Mouse (Mus musculus) stomach, embryonic 14.5 days (tissue): ENCODE data around the gene Numbl. TPM values are rescaled to one million over a fixed set of nuclear protein-coding genes. Genes with fewer than 3 reads are reported as not detected.

Experiments used
- ATAC-seq: fragments of 200-750 bp; cut with Nextera tagmentation; 2 replicates; pipeline ENCODE4 v1.8.0; 2017; ENCODE audit warnings: low read depth, moderate TSS enrichment; ENCODE audit not compliant: insufficient number of reproducible peaks, insufficient read depth, low FRiP score
- H3K27ac ChIP-seq: fragments of 300-500 bp; sonication (generic); 2 replicates; pipeline ENCODE4 v1.5.1; 2014; ENCODE audit warnings: mild to moderate bottlenecking, low read length, moderate library complexity, mixed read lengths
- H3K27me3 ChIP-seq: fragments of 300-500 bp; sonication (generic); 2 replicates; pipeline ENCODE4 v1.6.1; 2014; ENCODE audit warnings: low read length, control low read depth, mixed read lengths; ENCODE audit not compliant: control insufficient read depth, insufficient read depth
- H3K36me3 ChIP-seq: fragments of 300-500 bp; sonication (generic); 2 replicates; pipeline ENCODE4 v1.6.1; 2014; ENCODE audit warnings: mild to moderate bottlenecking, control low read depth, low read length, moderate library complexity, mixed read lengths; ENCODE audit not compliant: control insufficient read depth, insufficient read depth
- H3K4me1 ChIP-seq: fragments of 300-500 bp; sonication (generic); 2 replicates; pipeline ENCODE4 v1.6.1; 2014; ENCODE audit warnings: low read length, control low read depth, mixed read lengths; ENCODE audit not compliant: control insufficient read depth, insufficient read depth
- H3K4me2 ChIP-seq: fragments of 300-500 bp; sonication (generic); replicated peaks from 2 replicates; pipeline ENCODE4 v1.6.1; 2014; ENCODE audit warnings: low read depth, low read length, control low read depth
- H3K4me3 ChIP-seq: fragments of 300-500 bp; sonication (generic); 2 replicates; pipeline ENCODE4 v1.5.1; 2014; ENCODE audit warnings: low read depth, low read length, control low read depth
- H3K9ac ChIP-seq: fragments of 300-500 bp; sonication (generic); replicated peaks from 2 replicates; pipeline ENCODE4 v1.6.1; 2014; ENCODE audit warnings: low read depth, mild to moderate bottlenecking, control low read depth, low read length, moderate library complexity, mixed read lengths
- H3K9me3 ChIP-seq: fragments of 300-500 bp; sonication (generic); 2 replicates; pipeline ENCODE4 v1.6.1; 2016; ENCODE audit warnings: low read depth, low read length, control low read depth; ENCODE audit not compliant: control insufficient read depth
- WGBS: fragments of 180-500 bp; shearing (Covaris S2); extraction: QIAGEN DNeasy Blood & Tissue Kit; methylation state at CpG from one replicate; pipeline ENCODE4 v1.1.7; 2014; 5-methylcytosine and 5-hydroxymethylcytosine counted together
- polyA plus RNA-seq: library from polyadenylated mRNA; unstranded; fragments of >200 nt; fragmentation: Nextera tagmentation; extraction: Ambion mirVana; gene quantifications from 2 replicates; pipeline ENCODE4 v1.2.1, GENCODE M21; 2014

Numbl gene
- polyA plus RNA-seq, 1 experiment from 2014 or later, result 15.0 TPM

- WGBS, result 31% methylated on average over 17 of the region's 17 CpGs
- peak overlapping the region; percentile 83 for H3K4me2 ChIP-seq
- peak overlapping the region; percentile 98; the same call in 1 of the 2 replicates for H3K27ac ChIP-seq
- H3K4me3 ChIP-seq, result peak overlapping the region; percentile 79
- peaks cover 43% of the 10 kb centered on the region for H3K4me1 ChIP-seq
- no peak for ATAC-seq
- 0 out of 2 replicates have a peak, but pooled peaks cover 4% of the 10 kb centered on the region for H3K27me3 ChIP-seq
- no peak overlapping the region for H3K9ac ChIP-seq
- peaks cover 25% of the 10 kb centered on the region; the same call in 1 of the 2 replicates for H3K36me3 ChIP-seq
- no peaks in the 10 kb centered on the region for H3K9me3 ChIP-seq
These were observed 71.7 kb downstream of the Numbl start for GRCm38 (mm10) chr7:27329981-27330380.

- H3K4me1 ChIP-seq, result peaks cover 40% of the 10 kb centered on the region
- ATAC-seq, result peak; percentile 70
- peak overlapping the region; percentile 98 for H3K27ac ChIP-seq
- 1% methylated on average over 39 of the region's 39 CpGs for WGBS
- H3K4me2 ChIP-seq, result peak overlapping the region; percentile 83
- peaks cover 24% of the 10 kb centered on the region; the same call in 1 of the 2 replicates for H3K36me3 ChIP-seq
- H3K4me3 ChIP-seq, result peak overlapping the region; percentile 79
- H3K9ac ChIP-seq, result peak overlapping the region; percentile 93; the same call in 1 of the 2 replicates
- H3K9me3 ChIP-seq, result no peaks in the 10 kb centered on the region
- H3K27me3 ChIP-seq, result 0 out of 2 replicates have a peak, but pooled peaks cover 4% of the 10 kb centered on the region
These were observed 72.7 kb downstream of the Numbl start for GRCm38 (mm10) chr7:27330709-27331540.

- peak overlapping the region; percentile 93; the same call in 1 of the 2 replicates for H3K9ac ChIP-seq
- peak overlapping the region; percentile 98 for H3K27ac ChIP-seq
- no peaks in the 10 kb centered on the region for H3K27me3 ChIP-seq
- H3K9me3 ChIP-seq, result no peaks in the 10 kb centered on the region
- peak overlapping the region; percentile 83 for H3K4me2 ChIP-seq
- ATAC-seq, result no peak; the same call in 1 of the 2 replicates
- 2% methylated on average over 8 of the region's 8 CpGs for WGBS
- H3K4me1 ChIP-seq, result peaks cover 36% of the 10 kb centered on the region
- peaks cover 19% of the 10 kb centered on the region; the same call in 1 of the 2 replicates for H3K36me3 ChIP-seq
- H3K4me3 ChIP-seq, result peak overlapping the region; percentile 79
These were observed 73.3 kb downstream of the Numbl start for GRCm38 (mm10) chr7:27331541-27331851.

Other genes with a start within 250 kb of the Numbl start
- not detected in 2 replicates for gene Cyp2a12, start 229.4 kb upstream of the Numbl start, polyA plus RNA-seq
- gene Cyp2f2, start 138.5 kb upstream of the Numbl start, polyA plus RNA-seq, result 22.5 and 32.1 TPM in 2 replicates
- 0.17 TPM in 1 of 2 replicates, not detected in the other for gene Cyp2t4, start 104.7 kb upstream of the Numbl start, polyA plus RNA-seq
- 39.0 and 42.5 TPM in 2 replicates for gene Egln2, start 91.6 kb upstream of the Numbl start, polyA plus RNA-seq
- gene Rab4b, start 79.5 kb upstream of the Numbl start, polyA plus RNA-seq, result 68.6 and 71.1 TPM in 2 replicates
- gene Gm21983, start 77.3 kb upstream of the Numbl start, polyA plus RNA-seq, result not detected in 2 replicates
- gene Mia, start 77.3 kb upstream of the Numbl start, polyA plus RNA-seq, result 2.4 and 6.3 TPM in 2 replicates
- gene BC024978, start 62.7 kb upstream of the Numbl start, polyA plus RNA-seq, result 4.2 and 4.5 TPM in 2 replicates
- 260 and 274 TPM in 2 replicates for gene Snrpa, start 62.2 kb upstream of the Numbl start, polyA plus RNA-seq
- 8.5 and 10.8 TPM in 2 replicates for gene Itpkc, start 29.8 kb upstream of the Numbl start, polyA plus RNA-seq
- gene Coq8b, start 25.4 kb upstream of the Numbl start, polyA plus RNA-seq, result 19.7 and 20.5 TPM in 2 replicates
- gene Ltbp4, start 79.3 kb downstream of the Numbl start, polyA plus RNA-seq, result 178 and 189 TPM in 2 replicates
- gene Shkbp1, start 97.6 kb downstream of the Numbl start, polyA plus RNA-seq, result 41.5 and 41.6 TPM in 2 replicates
- gene Gm20479, start 99.0 kb downstream of the Numbl start, polyA plus RNA-seq, result 0.53 and 1.9 TPM in 2 replicates
- gene Sptbn4, start 189.3 kb downstream of the Numbl start, polyA plus RNA-seq, result 0.64 and 1.00 TPM in 2 replicates
- gene Blvrb, start 189.5 kb downstream of the Numbl start, polyA plus RNA-seq, result 67.3 and 78.3 TPM in 2 replicates
- gene Sertad3, start 215.3 kb downstream of the Numbl start, polyA plus RNA-seq, result 29.5 and 32.9 TPM in 2 replicates
- gene Sertad1, start 228.5 kb downstream of the Numbl start, polyA plus RNA-seq, result 33.6 and 35.5 TPM in 2 replicates
- gene Prx, start 240.9 kb downstream of the Numbl start, polyA plus RNA-seq, result 1.4 and 1.5 TPM in 2 replicates